Mouse (Mus musculus): ENCODE measurements at regions not wholly inside any gene's neighbourhood (a gene's known extent, or its start where the extent isn't known, plus 50 kb on each side); places are given as distances from the start of the nearest gene placed in this dataset.

- Histone ChIP-seq H3K27ac (replicated peaks) (no peak overlapping the region), H3K4me1 (replicated peaks) (no peaks in the 10 kb centered on the region), H3K36me3 (replicated peaks) (no peaks in the 10 kb centered on the region), H3K9ac (no peak overlapping the region), H3K27me3 (no peaks in the 10 kb centered on the region), H3K4me2 (no peak overlapping the region), H3K4me3 (replicated peaks) (no peak overlapping the region), H3K9me3 (replicated peaks) (no peaks in the 10 kb centered on the region)
- ATAC-seq (ENCODE audit: insufficient read depth), result no peak
- 75% methylated on average over 11 of the region's 11 CpGs for WGBS (ENCODE audit: insufficient replicate concordance)
Observed at GRCm38 (mm10) chr15:96880066-96880465, 175.7 kb downstream of the Slc38a4 start.

- Histone ChIP-seq H3K9ac (no peak overlapping the region), H3K4me1 (replicated peaks) (no peaks in the 10 kb centered on the region), H3K36me3 (replicated peaks) (no peaks in the 10 kb centered on the region), H3K27me3 (no peaks in the 10 kb centered on the region), H3K4me3 (replicated peaks) (no peak overlapping the region), H3K4me2 (no peak overlapping the region), H3K9me3 (replicated peaks) (no peaks in the 10 kb centered on the region), H3K27ac (replicated peaks) (no peak overlapping the region)
- WGBS (ENCODE audit: insufficient replicate concordance), result 57% methylated on average over 4 of the region's 4 CpGs
- ATAC-seq (ENCODE audit: insufficient read depth), result no peak
Observed at GRCm38 (mm10) chr15:96878796-96879195, 177.0 kb downstream of the Slc38a4 start.

GRCm38 (mm10) chr15:96877931-96878330 lies 177.8 kb downstream of the Slc38a4 start:
- no peak overlapping the region for H3K9ac ChIP-seq
- H3K27ac ChIP-seq (replicated peaks), result no peak overlapping the region
- no peaks in the 10 kb centered on the region for H3K27me3 ChIP-seq
- WGBS (ENCODE audit: insufficient replicate concordance), result 80% methylated on average over 8 of the region's 8 CpGs
- H3K4me1 ChIP-seq (replicated peaks), result no peaks in the 10 kb centered on the region
- no peak overlapping the region for H3K4me2 ChIP-seq
- H3K9me3 ChIP-seq (replicated peaks), result no peaks in the 10 kb centered on the region
- H3K4me3 ChIP-seq (replicated peaks), result no peak overlapping the region
- H3K36me3 ChIP-seq (replicated peaks), result no peaks in the 10 kb centered on the region
- no peak for ATAC-seq (ENCODE audit: insufficient read depth)

- Histone ChIP-seq H3K36me3 (replicated peaks) (no peaks in the 10 kb centered on the region), H3K27me3 (no peaks in the 10 kb centered on the region), H3K27ac (replicated peaks) (no peak overlapping the region), H3K9ac (no peak overlapping the region), H3K9me3 (replicated peaks) (no peaks in the 10 kb centered on the region), H3K4me2 (no peak overlapping the region), H3K4me1 (replicated peaks) (no peaks in the 10 kb centered on the region), H3K4me3 (replicated peaks) (no peak overlapping the region)
- WGBS (ENCODE audit: insufficient replicate concordance), result 72% methylated on average over 9 of the region's 9 CpGs
- ATAC-seq (ENCODE audit: insufficient read depth), result no peak
Observed at GRCm38 (mm10) chr15:96877271-96877670, 177.7 kb upstream of the Slc38a2 start.

GRCm38 (mm10) chr15:96874145-96874544 lies 174.6 kb upstream of the Slc38a2 start:
- H3K9ac ChIP-seq, result no peak overlapping the region
- H3K4me3 ChIP-seq (replicated peaks), result no peak overlapping the region
- H3K27ac ChIP-seq (replicated peaks), result no peak overlapping the region
- no peaks in the 10 kb centered on the region for H3K27me3 ChIP-seq
- H3K4me1 ChIP-seq (replicated peaks), result no peaks in the 10 kb centered on the region
- WGBS (ENCODE audit: insufficient replicate concordance), result 73% methylated on average over 8 of the region's 8 CpGs
- no peaks in the 10 kb centered on the region for H3K36me3 ChIP-seq (replicated peaks)
- ATAC-seq (ENCODE audit: insufficient read depth), result no peak
- H3K4me2 ChIP-seq, result no peak overlapping the region
- H3K9me3 ChIP-seq (replicated peaks), result no peaks in the 10 kb centered on the region

GRCm38 (mm10) chr15:96873562-96873961 lies 174.0 kb upstream of the Slc38a2 start:
- no peaks in the 10 kb centered on the region for H3K36me3 ChIP-seq (replicated peaks)
- no peak overlapping the region for H3K4me3 ChIP-seq (replicated peaks)
- H3K9me3 ChIP-seq (replicated peaks), result no peaks in the 10 kb centered on the region
- H3K4me2 ChIP-seq, result no peak overlapping the region
- no peaks in the 10 kb centered on the region for H3K4me1 ChIP-seq (replicated peaks)
- no peaks in the 10 kb centered on the region for H3K27me3 ChIP-seq
- H3K27ac ChIP-seq (replicated peaks), result no peak overlapping the region
- no peak for ATAC-seq (ENCODE audit: insufficient read depth)
- 73% methylated on average over 7 of the region's 7 CpGs for WGBS (ENCODE audit: insufficient replicate concordance)
- H3K9ac ChIP-seq, result no peak overlapping the region

- 47% methylated on average over 4 of the region's 4 CpGs for WGBS (ENCODE audit: insufficient replicate concordance)
- no peak overlapping the region for H3K4me2 ChIP-seq
- H3K27ac ChIP-seq (replicated peaks), result no peak overlapping the region
- no peaks in the 10 kb centered on the region for H3K9me3 ChIP-seq (replicated peaks)
- no peak for ATAC-seq (ENCODE audit: insufficient read depth)
- no peaks in the 10 kb centered on the region for H3K27me3 ChIP-seq
- no peaks in the 10 kb centered on the region for H3K4me1 ChIP-seq (replicated peaks)
- H3K4me3 ChIP-seq (replicated peaks), result no peak overlapping the region
- H3K36me3 ChIP-seq (replicated peaks), result no peaks in the 10 kb centered on the region
- H3K9ac ChIP-seq, result no peak overlapping the region
Observed at GRCm38 (mm10) chr15:96873126-96873525, 173.6 kb upstream of the Slc38a2 start.

GRCm38 (mm10) chr15:96867701-96868100 lies 168.2 kb upstream of the Slc38a2 start:
- WGBS (ENCODE audit: insufficient replicate concordance), result 74% methylated on average over 7 of the region's 7 CpGs
- Histone ChIP-seq H3K9ac (no peak overlapping the region), H3K4me3 (replicated peaks) (no peak overlapping the region), H3K36me3 (replicated peaks) (no peaks in the 10 kb centered on the region), H3K4me1 (replicated peaks) (no peaks in the 10 kb centered on the region), H3K9me3 (replicated peaks) (no peaks in the 10 kb centered on the region), H3K27me3 (no peaks in the 10 kb centered on the region), H3K27ac (replicated peaks) (no peak overlapping the region), H3K4me2 (no peak overlapping the region)
- no peak for ATAC-seq (ENCODE audit: insufficient read depth)

GRCm38 (mm10) chr15:96865932-96866331 lies 166.4 kb upstream of the Slc38a2 start:
- Histone ChIP-seq H3K4me1 (replicated peaks) (no peaks in the 10 kb centered on the region), H3K4me2 (no peak overlapping the region), H3K4me3 (replicated peaks) (no peak overlapping the region), H3K27ac (replicated peaks) (no peak overlapping the region), H3K9ac (no peak overlapping the region), H3K36me3 (replicated peaks) (no peaks in the 10 kb centered on the region), H3K9me3 (replicated peaks) (no peaks in the 10 kb centered on the region), H3K27me3 (no peaks in the 10 kb centered on the region)
- no peak for ATAC-seq (ENCODE audit: insufficient read depth)
- 53% methylated on average over 7 of the region's 7 CpGs for WGBS (ENCODE audit: insufficient replicate concordance)

- Histone ChIP-seq H3K9me3 (replicated peaks) (no peaks in the 10 kb centered on the region), H3K27me3 (no peaks in the 10 kb centered on the region), H3K4me1 (replicated peaks) (no peaks in the 10 kb centered on the region), H3K9ac (no peak overlapping the region), H3K4me2 (no peak overlapping the region), H3K4me3 (replicated peaks) (no peak overlapping the region), H3K36me3 (replicated peaks) (no peaks in the 10 kb centered on the region), H3K27ac (replicated peaks) (no peak overlapping the region)
- 56% methylated on average over 3 of the region's 3 CpGs for WGBS (ENCODE audit: insufficient replicate concordance)
- ATAC-seq (ENCODE audit: insufficient read depth), result no peak
Observed at GRCm38 (mm10) chr15:96857709-96858108, 158.2 kb upstream of the Slc38a2 start.

- Histone ChIP-seq H3K9me3 (replicated peaks) (no peaks in the 10 kb centered on the region), H3K9ac (no peak overlapping the region), H3K27ac (replicated peaks) (no peak overlapping the region), H3K27me3 (no peaks in the 10 kb centered on the region), H3K4me1 (replicated peaks) (no peaks in the 10 kb centered on the region), H3K4me3 (replicated peaks) (no peak overlapping the region), H3K36me3 (replicated peaks) (no peaks in the 10 kb centered on the region), H3K4me2 (no peak overlapping the region)
- 79% methylated on average over 21 of the region's 21 CpGs for WGBS (ENCODE audit: insufficient replicate concordance)
- ATAC-seq (ENCODE audit: insufficient read depth), result no peak
Observed at GRCm38 (mm10) chr15:96851970-96852768, 152.6 kb upstream of the Slc38a2 start.

GRCm38 (mm10) chr15:96848150-96848549 lies 148.6 kb upstream of the Slc38a2 start:
- no peaks in the 10 kb centered on the region for H3K27me3 ChIP-seq
- H3K9me3 ChIP-seq (replicated peaks), result no peaks in the 10 kb centered on the region
- H3K36me3 ChIP-seq (replicated peaks), result no peaks in the 10 kb centered on the region
- no peak overlapping the region for H3K4me2 ChIP-seq
- no peak for ATAC-seq (ENCODE audit: insufficient read depth)
- no peaks in the 10 kb centered on the region for H3K4me1 ChIP-seq (replicated peaks)
- WGBS (ENCODE audit: insufficient replicate concordance), result 58% methylated on average over 2 of the region's 2 CpGs
- no peak overlapping the region for H3K9ac ChIP-seq
- no peak overlapping the region for H3K4me3 ChIP-seq (replicated peaks)
- H3K27ac ChIP-seq (replicated peaks), result no peak overlapping the region
